Mouse (Mus musculus) kidney, adult 2 months (tissue): ENCODE data around the gene Il34.

Source experiments
- CTCF ChIP-seq: fragments of 200-500 bp; conservative IDR thresholded peaks from 2 replicates; pipeline ENCODE4 v1.5.1; 2011; ENCODE audit warnings: low read depth, mild to moderate bottlenecking, control low read depth, low read length, moderate library complexity, mixed read lengths; ENCODE audit not compliant: insufficient read depth, insufficient read length
- POLR2A ChIP-seq: fragments of 200-500 bp; IDR thresholded peaks from one replicate; pipeline ENCODE4 v1.6.1; 2011; ENCODE audit warnings: low read depth, low read length, control low read depth

DNA sequence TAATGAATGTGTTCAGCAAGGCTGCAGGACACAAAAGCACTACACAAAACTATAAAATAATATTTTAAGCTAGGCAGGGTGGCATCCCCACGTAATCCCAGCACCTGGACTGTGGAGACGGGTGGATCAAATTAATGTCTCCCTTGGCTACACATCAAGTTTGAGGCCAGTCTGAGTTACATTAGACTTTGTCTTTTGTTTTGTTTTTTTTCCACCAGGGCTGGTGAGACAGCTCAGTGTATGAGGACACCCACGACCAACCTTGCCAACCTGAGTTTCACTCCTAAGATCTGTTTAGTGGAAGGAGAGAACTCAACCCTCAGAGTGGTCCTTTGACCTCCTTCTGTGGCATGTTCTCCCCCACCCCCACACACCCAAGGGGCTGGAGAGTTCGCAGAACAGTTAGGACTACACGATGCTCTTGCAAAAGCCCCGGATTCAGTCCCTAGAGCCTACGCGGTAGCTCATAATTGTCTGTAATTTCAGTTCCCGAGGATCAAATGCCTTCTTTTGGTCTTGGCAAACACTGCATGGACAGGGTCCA lies 18.2 kb downstream of the Il34 start:
- TF ChIP-seq POLR2A (no peak), CTCF (no peak)
